Mouse (Mus musculus): ENCODE measurements around the gene Cyp3a16. TPM values are rescaled to one million over a fixed set of nuclear protein-coding genes. Genes with fewer than 3 reads are reported as not detected.
"Not testable (repeated sequence)": the region's sequence is repeated elsewhere in the genome, so short reads cannot be mapped to it uniquely, and the experiment has no call there.

Cyp3a16 gene
- not detected in 2 replicates for polyA plus RNA-seq (2015; fragmentation: Nextera tagmentation; extraction: Ambion mirVana)

DNA sequence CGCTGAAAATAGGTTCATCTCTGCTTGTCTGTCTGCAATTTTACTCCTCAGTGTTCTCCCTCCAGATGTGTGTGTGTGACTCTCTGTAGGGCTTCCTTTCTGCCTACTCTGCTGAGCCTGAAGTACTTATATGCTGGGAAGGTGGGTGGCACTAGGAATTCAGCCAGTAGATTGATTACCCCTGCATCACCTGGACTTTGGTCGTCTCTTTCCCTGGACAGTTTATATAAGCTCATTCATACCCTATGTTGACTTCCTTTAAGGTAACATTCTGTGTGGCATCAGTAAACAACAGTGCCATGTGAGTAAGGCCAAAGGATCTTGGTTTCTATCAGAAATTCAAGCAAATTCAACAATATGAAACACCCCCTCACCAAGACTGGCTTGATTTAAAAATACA is at the start of gene Cyp3a16:
Cyp3a16 (minus strand) TSS at position 101 of the 400 bp plus-strand sequence.
- H3K27ac ChIP-seq (ENCODE audit: low read length); H3K4me3 ChIP-seq (replicated peaks; ENCODE audit: low read length); ATAC-seq; H3K4me2 ChIP-seq (ENCODE audit: low read length); H3K9ac ChIP-seq (replicated peaks; ENCODE audit: low read depth, low read length); H3K36me3 ChIP-seq (ENCODE audit: control insufficient read depth, insufficient read depth); H3K27me3 ChIP-seq (replicated peaks; ENCODE audit: control insufficient read depth, insufficient read depth, low read length); H3K4me1 ChIP-seq (replicated peaks; ENCODE audit: control insufficient read depth, insufficient read depth, low read length): not testable (repeated sequence)
- 79% methylated on average over 2 of the region's 2 CpGs for WGBS
- peaks cover 12% of the 10 kb centered on the region for H3K9me3 ChIP-seq (ENCODE audit: control insufficient read depth, low read length)

DNA sequence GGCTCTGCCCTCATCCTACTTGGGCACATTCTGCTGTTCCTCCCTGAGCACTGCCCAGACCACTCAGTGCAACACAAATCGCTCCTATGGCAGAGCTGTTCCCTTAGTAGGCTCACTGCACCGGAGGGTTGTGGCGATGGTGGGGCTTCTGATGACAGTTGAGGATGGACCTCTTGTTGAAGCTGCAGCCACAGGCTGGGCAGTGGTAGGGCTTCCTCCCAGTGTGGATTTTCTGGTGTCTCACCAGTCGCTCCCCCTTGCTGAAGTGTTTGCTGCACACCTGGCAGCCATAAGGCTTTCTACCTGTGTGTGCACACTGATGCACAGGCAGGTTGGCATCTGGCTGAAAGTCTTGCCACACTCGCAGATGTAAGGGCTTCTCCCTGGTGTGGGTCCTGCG is 20.8 kb upstream of the Cyp3a16 start:
- no peak overlapping the region for H3K27ac ChIP-seq (ENCODE audit: low read length)
- H3K4me3 ChIP-seq (replicated peaks; ENCODE audit: low read length), result no peak overlapping the region
- no peak overlapping the region for H3K9ac ChIP-seq (replicated peaks; ENCODE audit: low read depth, low read length)
- WGBS, result no CpG with 5 or more reads among the region's 6 CpGs
- H3K4me1 ChIP-seq (replicated peaks; ENCODE audit: control insufficient read depth, insufficient read depth, low read length), result no peaks in the 10 kb centered on the region
- no peaks in the 10 kb centered on the region for H3K9me3 ChIP-seq (ENCODE audit: control insufficient read depth, low read length)
- H3K4me2 ChIP-seq (ENCODE audit: low read length), result no peak overlapping the region
- H3K27me3 ChIP-seq (replicated peaks; ENCODE audit: control insufficient read depth, insufficient read depth, low read length), result no peaks in the 10 kb centered on the region
- no peak for ATAC-seq
- no peaks in the 10 kb centered on the region for H3K36me3 ChIP-seq (ENCODE audit: control insufficient read depth, insufficient read depth)

DNA sequence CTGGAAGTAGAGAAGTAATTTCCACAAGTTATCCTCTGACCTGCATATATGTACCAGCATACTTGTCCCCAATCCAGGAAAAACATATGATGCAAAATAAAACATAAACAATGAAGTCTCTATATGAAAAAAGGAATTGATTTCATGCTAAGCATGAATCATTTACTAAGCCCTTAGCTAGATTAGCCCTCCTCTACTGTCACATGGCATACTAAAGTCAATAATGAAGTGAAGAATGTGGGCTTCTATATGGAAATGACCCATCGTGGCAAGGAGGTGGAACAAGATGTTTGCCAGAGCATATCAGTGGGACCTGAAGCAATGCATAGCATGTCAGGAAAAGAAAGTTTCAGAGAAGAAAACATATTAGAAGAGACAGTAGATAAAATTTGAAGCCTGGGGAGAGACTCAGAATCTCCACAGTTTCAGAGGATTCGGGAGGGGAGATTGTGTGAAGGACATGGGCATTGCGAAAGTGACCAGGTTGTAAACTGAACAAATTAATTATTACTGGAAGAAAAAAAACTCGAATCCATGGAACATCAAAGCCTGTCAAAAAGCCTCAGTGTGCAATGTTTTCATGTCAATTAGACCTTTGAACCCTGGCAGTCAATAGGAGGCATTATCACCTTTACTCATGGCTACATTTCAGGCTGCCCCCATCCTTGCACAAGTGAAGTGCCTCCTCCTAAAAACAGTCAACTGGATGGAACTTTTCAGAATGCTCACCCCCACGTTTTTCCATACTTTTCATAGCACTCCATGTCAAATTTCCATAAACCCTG is 5.0 kb downstream of the Cyp3a16 start:
- Histone ChIP-seq H3K4me3 (replicated peaks; ENCODE audit: low read length) (no peak overlapping the region), H3K4me2 (ENCODE audit: low read length) (no peak overlapping the region), H3K4me1 (replicated peaks; ENCODE audit: control insufficient read depth, insufficient read depth, low read length) (no peaks in the 10 kb centered on the region), H3K9me3 (ENCODE audit: control insufficient read depth, low read length) (0 out of 2 replicates have a peak, but pooled peaks cover 2% of the 10 kb centered on the region), H3K36me3 (ENCODE audit: control insufficient read depth, insufficient read depth) (no peaks in the 10 kb centered on the region), H3K9ac (replicated peaks; ENCODE audit: low read depth, low read length) (no peak overlapping the region), H3K27me3 (replicated peaks; ENCODE audit: control insufficient read depth, insufficient read depth, low read length) (no peaks in the 10 kb centered on the region), H3K27ac (ENCODE audit: low read length) (no peak overlapping the region)
- 59% methylated on average over 5 of the region's 5 CpGs for WGBS
- ATAC-seq, result no peak

DNA sequence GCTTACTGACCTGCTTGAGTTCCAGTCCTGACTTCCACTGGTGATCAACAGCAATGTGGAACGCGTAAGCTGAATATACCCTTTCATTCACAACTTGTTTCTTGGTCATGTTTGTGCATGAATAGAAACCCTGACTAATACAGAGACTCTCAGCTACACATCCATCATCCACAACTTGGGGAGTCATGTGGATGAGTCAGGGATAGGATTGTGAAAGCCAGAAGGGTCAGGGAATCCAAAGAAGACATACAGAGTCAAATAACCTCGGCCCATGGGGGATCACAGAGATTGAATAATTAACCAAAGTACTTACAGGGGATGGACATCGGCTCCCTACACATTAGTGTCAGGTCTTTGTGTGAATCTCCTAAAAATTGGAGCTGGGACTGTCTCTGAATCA is 7.2 kb downstream of the Cyp3a16 start:
- no peak for ATAC-seq
- no peaks in the 10 kb centered on the region for H3K4me1 ChIP-seq (replicated peaks; ENCODE audit: control insufficient read depth, insufficient read depth, low read length)
- H3K27me3 ChIP-seq (replicated peaks; ENCODE audit: control insufficient read depth, insufficient read depth, low read length), result no peaks in the 10 kb centered on the region
- no peak overlapping the region for H3K4me2 ChIP-seq (ENCODE audit: low read length)
- H3K9ac ChIP-seq (replicated peaks; ENCODE audit: low read depth, low read length), result no peak overlapping the region
- no peak overlapping the region for H3K27ac ChIP-seq (ENCODE audit: low read length)
- no peaks in the 10 kb centered on the region for H3K36me3 ChIP-seq (ENCODE audit: control insufficient read depth, insufficient read depth)
- H3K9me3 ChIP-seq (ENCODE audit: control insufficient read depth, low read length), result peaks cover 2% of the 10 kb centered on the region; the same call in 1 of the 2 replicates
- H3K4me3 ChIP-seq (replicated peaks; ENCODE audit: low read length), result no peak overlapping the region
- WGBS, result 82% methylated on average over 4 of the region's 4 CpGs

DNA sequence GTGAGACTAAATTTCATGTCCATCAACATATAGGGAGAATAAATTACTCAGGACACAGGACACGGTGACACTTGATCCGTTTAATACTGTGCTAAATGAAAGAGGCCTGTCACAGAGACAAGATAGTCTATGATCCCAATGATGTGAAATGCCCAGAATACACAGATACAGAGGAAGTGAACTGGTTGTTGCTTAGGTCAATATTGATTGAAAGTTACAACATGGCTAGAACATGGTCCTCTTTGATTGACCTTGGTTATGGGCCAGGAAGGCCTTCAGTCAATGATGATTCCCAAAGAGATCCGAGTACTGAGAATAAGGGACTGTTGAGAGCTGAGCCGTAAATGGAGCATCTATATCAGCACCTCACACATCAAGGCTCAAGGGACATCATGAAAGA is 15.1 kb downstream of the Cyp3a16 start:
- Histone ChIP-seq H3K9me3 (ENCODE audit: control insufficient read depth, low read length) (peaks cover 6% of the 10 kb centered on the region; the same call in 1 of the 2 replicates), H3K27ac (ENCODE audit: low read length) (no peak overlapping the region), H3K4me1 (replicated peaks; ENCODE audit: control insufficient read depth, insufficient read depth, low read length) (no peaks in the 10 kb centered on the region), H3K4me3 (replicated peaks; ENCODE audit: low read length) (no peak overlapping the region), H3K9ac (replicated peaks; ENCODE audit: low read depth, low read length) (no peak overlapping the region), H3K4me2 (ENCODE audit: low read length) (no peak overlapping the region), H3K36me3 (ENCODE audit: control insufficient read depth, insufficient read depth) (no peaks in the 10 kb centered on the region), H3K27me3 (replicated peaks; ENCODE audit: control insufficient read depth, insufficient read depth, low read length) (no peaks in the 10 kb centered on the region)
- 86% methylated on average over 4 of the region's 4 CpGs for WGBS
- ATAC-seq, result no peak

DNA sequence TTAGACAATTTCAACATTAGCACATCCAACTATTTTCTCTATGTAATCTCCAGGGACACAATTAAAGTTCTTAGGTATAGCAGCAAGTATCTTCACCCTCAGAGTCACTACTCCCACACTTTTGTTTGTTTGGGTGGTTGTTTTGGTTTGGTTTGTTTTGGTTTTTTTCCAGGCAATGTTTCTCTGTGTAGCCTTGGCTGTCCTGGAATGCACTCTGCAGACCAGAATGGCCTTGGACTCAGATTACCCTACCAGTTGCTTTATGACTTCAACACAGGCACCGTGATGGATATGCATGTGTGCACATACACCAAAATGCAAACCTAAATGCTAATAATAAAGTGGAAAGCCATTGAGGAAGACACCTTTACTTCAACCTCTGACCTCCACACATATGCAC is 35.8 kb downstream of the Cyp3a16 start:
- Histone ChIP-seq H3K9ac (replicated peaks; ENCODE audit: low read depth, low read length) (no peak overlapping the region), H3K4me1 (replicated peaks; ENCODE audit: control insufficient read depth, insufficient read depth, low read length) (no peaks in the 10 kb centered on the region), H3K4me3 (replicated peaks; ENCODE audit: low read length) (no peak overlapping the region), H3K36me3 (ENCODE audit: control insufficient read depth, insufficient read depth) (no peaks in the 10 kb centered on the region), H3K27ac (ENCODE audit: low read length) (no peak overlapping the region), H3K9me3 (ENCODE audit: control insufficient read depth, low read length) (peaks cover 11% of the 10 kb centered on the region; the same call in 1 of the 2 replicates), H3K27me3 (replicated peaks; ENCODE audit: control insufficient read depth, insufficient read depth, low read length) (no peaks in the 10 kb centered on the region), H3K4me2 (ENCODE audit: low read length) (no peak overlapping the region)
- ATAC-seq, result no peak
- WGBS, result 81% methylated on average over 1 of the region's 1 CpGs

DNA sequence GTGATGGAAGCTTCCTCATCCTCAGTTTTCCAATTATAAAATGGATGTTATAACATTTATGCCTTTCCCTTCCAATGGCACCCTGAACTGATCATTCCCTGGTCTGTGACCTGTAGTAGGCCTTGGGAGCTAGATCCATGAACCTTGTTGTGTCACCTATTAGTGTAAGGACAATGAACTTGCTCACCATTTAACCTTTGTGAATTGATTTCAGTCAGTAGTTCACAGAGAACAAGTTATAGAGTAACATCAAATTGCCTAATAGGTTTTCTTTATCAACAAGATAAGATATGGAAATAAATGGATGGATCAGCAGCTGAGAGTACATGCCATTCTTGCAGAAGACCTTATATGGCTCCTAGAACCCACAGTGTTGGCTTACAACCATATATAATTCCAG is 38.5 kb downstream of the Cyp3a16 start:
- ATAC-seq, result no peak
- Histone ChIP-seq H3K4me1 (replicated peaks; ENCODE audit: control insufficient read depth, insufficient read depth, low read length) (no peaks in the 10 kb centered on the region), H3K27ac (ENCODE audit: low read length) (no peak overlapping the region), H3K36me3 (ENCODE audit: control insufficient read depth, insufficient read depth) (no peaks in the 10 kb centered on the region), H3K9ac (replicated peaks; ENCODE audit: low read depth, low read length) (no peak overlapping the region), H3K4me3 (replicated peaks; ENCODE audit: low read length) (no peak overlapping the region), H3K9me3 (ENCODE audit: control insufficient read depth, low read length) (peaks cover 11% of the 10 kb centered on the region; the same call in 1 of the 2 replicates), H3K27me3 (replicated peaks; ENCODE audit: control insufficient read depth, insufficient read depth, low read length) (no peaks in the 10 kb centered on the region), H3K4me2 (ENCODE audit: low read length) (no peak overlapping the region)

DNA sequence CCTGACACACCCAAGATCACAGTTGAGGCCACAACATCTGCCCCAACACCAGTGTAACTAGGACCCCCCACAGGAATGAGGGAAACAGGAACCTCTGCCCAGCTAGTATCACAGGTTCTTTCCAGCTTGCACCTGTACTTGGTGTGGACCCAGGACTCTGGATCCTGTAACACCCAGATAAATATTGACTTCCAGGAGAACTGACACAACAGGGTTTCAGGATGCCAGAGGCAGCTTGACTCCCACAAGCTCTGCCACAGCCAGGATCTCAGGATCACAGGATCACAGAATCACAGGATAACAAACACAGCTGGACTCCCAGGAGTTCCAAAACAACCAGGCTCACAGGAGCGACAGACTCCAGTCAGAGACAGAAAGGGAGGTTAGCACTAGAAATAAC is 47.2 kb downstream of the Cyp3a16 start:
- H3K27ac ChIP-seq (ENCODE audit: low read length), result no peak overlapping the region
- no peaks in the 10 kb centered on the region for H3K27me3 ChIP-seq (replicated peaks; ENCODE audit: control insufficient read depth, insufficient read depth, low read length)
- H3K36me3 ChIP-seq (ENCODE audit: control insufficient read depth, insufficient read depth), result no peaks in the 10 kb centered on the region
- H3K4me1 ChIP-seq (replicated peaks; ENCODE audit: control insufficient read depth, insufficient read depth, low read length), result no peaks in the 10 kb centered on the region
- no peak overlapping the region for H3K4me3 ChIP-seq (replicated peaks; ENCODE audit: low read length)
- no peak overlapping the region for H3K9ac ChIP-seq (replicated peaks; ENCODE audit: low read depth, low read length)
- 85% methylated on average over 1 of the region's 1 CpGs for whole genome bisulfite sequencing
- no peak for ATAC-seq
- H3K9me3 ChIP-seq (ENCODE audit: control insufficient read depth, low read length), result no peaks in the 10 kb centered on the region
- no peak overlapping the region for H3K4me2 ChIP-seq (ENCODE audit: low read length)

DNA sequence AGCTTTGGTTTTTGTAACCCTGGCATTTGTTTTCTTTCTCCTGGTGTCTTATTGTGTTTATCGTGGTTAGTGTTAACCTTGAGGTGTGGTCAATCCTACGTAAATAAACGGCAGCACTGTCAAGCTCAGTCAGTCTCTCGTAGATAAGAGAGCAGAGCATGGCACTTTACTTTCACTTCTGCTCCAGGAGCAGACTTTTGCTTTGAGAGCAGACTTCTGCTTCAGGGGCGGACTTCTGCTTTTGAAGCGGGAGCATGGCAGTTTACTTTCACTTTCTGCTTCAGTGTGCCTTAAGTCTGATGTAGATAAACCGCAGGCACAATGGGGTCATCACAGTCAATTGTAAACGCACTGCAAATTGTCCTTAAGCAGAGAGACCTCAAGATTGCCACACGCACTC is 54.1 kb downstream of the Cyp3a16 start:
- not testable (repeated sequence) for H3K27ac ChIP-seq (ENCODE audit: low read length); ATAC-seq; H3K4me1 ChIP-seq (replicated peaks; ENCODE audit: control insufficient read depth, insufficient read depth, low read length); H3K36me3 ChIP-seq (ENCODE audit: control insufficient read depth, insufficient read depth); H3K9ac ChIP-seq (replicated peaks; ENCODE audit: low read depth, low read length); H3K4me2 ChIP-seq (ENCODE audit: low read length); H3K27me3 ChIP-seq (replicated peaks; ENCODE audit: control insufficient read depth, insufficient read depth, low read length); H3K4me3 ChIP-seq (replicated peaks; ENCODE audit: low read length)
- WGBS, result 87% methylated on average over 9 of the region's 9 CpGs
- H3K9me3 ChIP-seq (ENCODE audit: control insufficient read depth, low read length), result peaks cover 15% of the 10 kb centered on the region; the same call in 1 of the 2 replicates

All from forebrain, embryonic 16.5 days (tissue).